Mouse (Mus musculus): ENCODE measurements around the gene Prkar1a. TPM values are rescaled to one million over a fixed set of nuclear protein-coding genes. Genes with fewer than 3 reads are reported as not detected.

The Prkar1a gene
- polyA plus RNA-seq, 1 experiment from 2014 or later, result 360 TPM

- ATAC-seq (ENCODE audit: low FRiP score, low read depth), result no peak
- 75% methylated on average over 12 of the region's 12 CpGs for WGBS
These were observed 29.1 kb downstream of the Prkar1a start for GRCm38 (mm10) chr11:109678291-109678690.

GRCm38 (mm10) chr11:109680934-109681333 is 31.7 kb downstream of the Prkar1a start:
- no peak overlapping the region for H3K4me3 ChIP-seq
- H3K4me1 ChIP-seq, result no peaks in the 10 kb centered on the region
- WGBS, result 78% methylated on average over 9 of the region's 9 CpGs
- H3K9ac ChIP-seq, result no peak overlapping the region
- no peak for ATAC-seq (ENCODE audit: low FRiP score, low read depth)
- no peak overlapping the region for H3K4me2 ChIP-seq (replicated peaks)
- no peak overlapping the region for H3K27ac ChIP-seq
- H3K36me3 ChIP-seq, result no peaks in the 10 kb centered on the region
- H3K9me3 ChIP-seq, result no peaks in the 10 kb centered on the region
- H3K27me3 ChIP-seq, result no peaks in the 10 kb centered on the region

More at GRCm38 (mm10) chr11:109678291-109678690, 29.1 kb downstream of the Prkar1a start:
- no peak overlapping the region for H3K9ac ChIP-seq
- no peaks in the 10 kb centered on the region for H3K4me1 ChIP-seq
- H3K27me3 ChIP-seq, result no peaks in the 10 kb centered on the region
- H3K4me2 ChIP-seq (replicated peaks), result no peak overlapping the region
- no peak overlapping the region for H3K27ac ChIP-seq
- no peaks in the 10 kb centered on the region for H3K9me3 ChIP-seq
- H3K4me3 ChIP-seq, result no peak overlapping the region
- H3K36me3 ChIP-seq, result no peaks in the 10 kb centered on the region

GRCm38 (mm10) chr11:109681556-109681955 is 32.4 kb downstream of the Prkar1a start:
- ATAC-seq (ENCODE audit: low FRiP score, low read depth), result no peak
- H3K9ac ChIP-seq, result no peak overlapping the region
- H3K9me3 ChIP-seq, result no peaks in the 10 kb centered on the region
- no peak overlapping the region for H3K27ac ChIP-seq
- H3K4me2 ChIP-seq (replicated peaks), result no peak overlapping the region
- no peak overlapping the region for H3K4me3 ChIP-seq
- no peaks in the 10 kb centered on the region for H3K36me3 ChIP-seq
- 75% methylated on average over 3 of the region's 3 CpGs for WGBS
- H3K4me1 ChIP-seq, result no peaks in the 10 kb centered on the region
- no peaks in the 10 kb centered on the region for H3K27me3 ChIP-seq

GRCm38 (mm10) chr11:109682221-109682620 is 33.0 kb downstream of the Prkar1a start:
- ATAC-seq (ENCODE audit: low FRiP score, low read depth), result no peak
- no peaks in the 10 kb centered on the region for H3K27me3 ChIP-seq

GRCm38 (mm10) chr11:109689539-109689938 is 40.3 kb downstream of the Prkar1a start:
- H3K36me3 ChIP-seq, result no peaks in the 10 kb centered on the region
- no peak overlapping the region for H3K4me3 ChIP-seq
- H3K27ac ChIP-seq, result no peak overlapping the region
- no peaks in the 10 kb centered on the region for H3K9me3 ChIP-seq
- ATAC-seq (ENCODE audit: low FRiP score, low read depth), result no peak
- H3K4me2 ChIP-seq (replicated peaks), result no peak overlapping the region
- no peak overlapping the region for H3K9ac ChIP-seq
- WGBS, result 93% methylated on average over 4 of the region's 4 CpGs
- no peaks in the 10 kb centered on the region for H3K4me1 ChIP-seq
- H3K27me3 ChIP-seq, result no peaks in the 10 kb centered on the region

More at GRCm38 (mm10) chr11:109682221-109682620, 33.0 kb downstream of the Prkar1a start:
- Histone ChIP-seq H3K4me3 (no peak overlapping the region), H3K4me2 (replicated peaks) (no peak overlapping the region), H3K9me3 (no peaks in the 10 kb centered on the region), H3K9ac (no peak overlapping the region), H3K4me1 (no peaks in the 10 kb centered on the region), H3K36me3 (no peaks in the 10 kb centered on the region), H3K27ac (no peak overlapping the region)
- 92% methylated on average over 6 of the region's 6 CpGs for WGBS

GRCm38 (mm10) chr11:109692737-109693136 is 43.5 kb downstream of the Prkar1a start:
- Histone ChIP-seq H3K4me1 (no peaks in the 10 kb centered on the region), H3K27me3 (no peaks in the 10 kb centered on the region), H3K9me3 (no peaks in the 10 kb centered on the region), H3K4me2 (replicated peaks) (no peak overlapping the region), H3K4me3 (no peak overlapping the region), H3K27ac (no peak overlapping the region), H3K36me3 (no peaks in the 10 kb centered on the region), H3K9ac (no peak overlapping the region)
- WGBS, result 15% methylated on average over 3 of the region's 3 CpGs
- no peak for ATAC-seq (ENCODE audit: low FRiP score, low read depth)

GRCm38 (mm10) chr11:109696519-109696918 is 47.3 kb downstream of the Prkar1a start:
- Histone ChIP-seq H3K4me2 (replicated peaks) (no peak overlapping the region), H3K27ac (no peak overlapping the region), H3K27me3 (no peaks in the 10 kb centered on the region), H3K9ac (no peak overlapping the region), H3K9me3 (no peaks in the 10 kb centered on the region), H3K36me3 (no peaks in the 10 kb centered on the region), H3K4me3 (no peak overlapping the region), H3K4me1 (no peaks in the 10 kb centered on the region)
- no peak for ATAC-seq (ENCODE audit: low FRiP score, low read depth)
- 87% methylated on average over 4 of the region's 4 CpGs for WGBS

GRCm38 (mm10) chr11:109697089-109697643 is 48.0 kb downstream of the Prkar1a start:
- no peaks in the 10 kb centered on the region for H3K9me3 ChIP-seq
- no peak overlapping the region for H3K4me2 ChIP-seq (replicated peaks)
- no peaks in the 10 kb centered on the region for H3K36me3 ChIP-seq
- no peak for ATAC-seq (ENCODE audit: low FRiP score, low read depth)
- no peaks in the 10 kb centered on the region for H3K27me3 ChIP-seq
- no peak overlapping the region for H3K27ac ChIP-seq
- H3K4me1 ChIP-seq, result peaks cover 3% of the 10 kb centered on the region; the same call in 1 of the 2 replicates
- no peak overlapping the region for H3K4me3 ChIP-seq
- WGBS, result 89% methylated on average over 5 of the region's 5 CpGs
- no peak overlapping the region for H3K9ac ChIP-seq

- no peaks in the 10 kb centered on the region for H3K36me3 ChIP-seq
- no peak overlapping the region for H3K4me2 ChIP-seq (replicated peaks)
- H3K27ac ChIP-seq, result no peak overlapping the region
- ATAC-seq (ENCODE audit: low FRiP score, low read depth), result no peak
- H3K4me1 ChIP-seq, result peaks cover 7% of the 10 kb centered on the region; the same call in 1 of the 2 replicates
- no peak overlapping the region for H3K4me3 ChIP-seq
- WGBS, result 81% methylated on average over 10 of the region's 10 CpGs
- no peaks in the 10 kb centered on the region for H3K27me3 ChIP-seq
- no peak overlapping the region for H3K9ac ChIP-seq
- no peaks in the 10 kb centered on the region for H3K9me3 ChIP-seq
These were observed 49.5 kb downstream of the Prkar1a start for GRCm38 (mm10) chr11:109698740-109699139.

- whole genome bisulfite sequencing, result 51% methylated on average over 2 of the region's 2 CpGs
- Histone ChIP-seq H3K4me2 (replicated peaks) (no peak overlapping the region), H3K27ac (no peak overlapping the region), H3K9me3 (no peaks in the 10 kb centered on the region), H3K27me3 (no peaks in the 10 kb centered on the region), H3K4me3 (no peak overlapping the region), H3K4me1 (peaks cover 7% of the 10 kb centered on the region; the same call in 1 of the 2 replicates), H3K9ac (no peak overlapping the region), H3K36me3 (no peaks in the 10 kb centered on the region)
- ATAC-seq (ENCODE audit: low FRiP score, low read depth), result no peak
These were observed 50.6 kb downstream of the Prkar1a start for GRCm38 (mm10) chr11:109699784-109700183.

GRCm38 (mm10) chr11:109700761-109701160 is 51.6 kb downstream of the Prkar1a start:
- no peak for ATAC-seq (ENCODE audit: low FRiP score, low read depth)
- WGBS, result 76% methylated on average over 6 of the region's 6 CpGs

GRCm38 (mm10) chr11:109702031-109702815 is 53.0 kb downstream of the Prkar1a start:
- no peaks in the 10 kb centered on the region for H3K36me3 ChIP-seq
- no peak overlapping the region for H3K9ac ChIP-seq
- WGBS, result 56% methylated on average over 10 of the region's 10 CpGs
- H3K4me2 ChIP-seq (replicated peaks), result no peak overlapping the region
- no peak overlapping the region for H3K4me3 ChIP-seq
- H3K9me3 ChIP-seq, result no peaks in the 10 kb centered on the region
- peaks cover 7% of the 10 kb centered on the region; the same call in 1 of the 2 replicates for H3K4me1 ChIP-seq
- no peak overlapping the region for H3K27ac ChIP-seq
- no peaks in the 10 kb centered on the region for H3K27me3 ChIP-seq
- no peak for ATAC-seq (ENCODE audit: low FRiP score, low read depth)

More at GRCm38 (mm10) chr11:109700761-109701160, 51.6 kb downstream of the Prkar1a start:
- H3K4me3 ChIP-seq, result no peak overlapping the region
- H3K27ac ChIP-seq, result no peak overlapping the region
- no peak overlapping the region for H3K9ac ChIP-seq
- no peaks in the 10 kb centered on the region for H3K27me3 ChIP-seq
- H3K36me3 ChIP-seq, result no peaks in the 10 kb centered on the region
- no peak overlapping the region for H3K4me2 ChIP-seq (replicated peaks)
- no peaks in the 10 kb centered on the region for H3K9me3 ChIP-seq
- H3K4me1 ChIP-seq, result peaks cover 7% of the 10 kb centered on the region; the same call in 1 of the 2 replicates

All from limb, embryonic 13.5 days (tissue).